Mouse (Mus musculus) hindbrain, embryonic 12.5 days (tissue): ENCODE results near the gene Catsperz. TPM values are rescaled to one million over a fixed set of nuclear protein-coding genes. Genes with fewer than 3 reads are reported as not detected.

ENCODE experiments used
- ATAC-seq: fragments of 200-750 bp; cut with Nextera tagmentation; 2 replicates; pipeline ENCODE4 v1.8.0; 2017; ENCODE audit warnings: moderate TSS enrichment; ENCODE audit not compliant: low FRiP score
- H3K27ac ChIP-seq: fragments of 300-500 bp; sonication (generic); 2 replicates; pipeline ENCODE4 v1.5.1; 2016; ENCODE audit warnings: mild to moderate bottlenecking
- H3K27me3 ChIP-seq: fragments of 300-500 bp; sonication (generic); 2 replicates; pipeline ENCODE4 v1.6.1; 2016; ENCODE audit warnings: mild to moderate bottlenecking
- H3K36me3 ChIP-seq: fragments of 300-500 bp; sonication (generic); 2 replicates; pipeline ENCODE4 v1.6.1; 2016; ENCODE audit warnings: mild to moderate bottlenecking
- H3K4me1 ChIP-seq: fragments of 300-500 bp; sonication (generic); 2 replicates; pipeline ENCODE4 v1.6.1; 2016
- H3K4me2 ChIP-seq: fragments of 300-500 bp; sonication (generic); replicated peaks from 2 replicates; pipeline ENCODE4 v1.6.1; 2016; ENCODE audit warnings: mild to moderate bottlenecking
- H3K4me3 ChIP-seq: fragments of 300-500 bp; sonication (generic); 2 replicates; pipeline ENCODE4 v1.5.1; 2016; ENCODE audit warnings: mild to moderate bottlenecking
- H3K9ac ChIP-seq: fragments of 300-500 bp; sonication (generic); 2 replicates; pipeline ENCODE4 v1.6.1; 2016; ENCODE audit warnings: mild to moderate bottlenecking, moderate library complexity
- H3K9me3 ChIP-seq: fragments of 300-500 bp; sonication (generic); replicated peaks from 2 replicates; pipeline ENCODE4 v1.6.1; 2016; ENCODE audit warnings: mild to moderate bottlenecking
- WGBS: fragments of 180-500 bp; shearing (Covaris S2); methylation state at CpG from one replicate; pipeline ENCODE4 v1.1.7; 2016; 5-methylcytosine and 5-hydroxymethylcytosine counted together
- polyA plus RNA-seq: library from polyadenylated mRNA; unstranded; fragments of >200 nt; fragmentation: Nextera tagmentation; extraction: Ambion mirVana; gene quantifications from 2 replicates; pipeline ENCODE4 v1.2.1, GENCODE M21; 2016

The Catsperz gene
- polyA plus RNA-seq = 0.98 TPM in 1 of 2 replicates, not detected in the other

DNA sequence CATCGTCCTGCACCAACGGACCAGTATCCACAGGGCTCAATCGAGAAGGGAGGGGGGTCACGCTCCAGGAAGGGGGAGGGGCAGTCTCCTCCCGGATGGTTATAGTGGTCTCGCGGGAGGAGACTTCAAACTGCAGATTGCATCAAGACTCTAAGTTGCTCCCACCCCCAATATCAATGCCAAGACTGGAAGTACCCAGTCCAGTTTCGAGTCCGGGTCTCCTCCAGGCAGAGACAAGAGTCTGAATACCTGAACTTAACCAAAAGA, at the start of gene Catsperz:
TSS of gene Catsperz (minus strand) at position 74 of the 267 bp plus-strand sequence.
- H3K4me2 ChIP-seq = 0 out of 2 replicates have a peak within 1 kb of the TSS, but pooled peaks have one; percentile 13
- ATAC-seq = no peak
- H3K4me3 ChIP-seq = 0 out of 2 replicates have a peak within 1 kb of the TSS, but pooled peaks have one; percentile 7

DNA sequence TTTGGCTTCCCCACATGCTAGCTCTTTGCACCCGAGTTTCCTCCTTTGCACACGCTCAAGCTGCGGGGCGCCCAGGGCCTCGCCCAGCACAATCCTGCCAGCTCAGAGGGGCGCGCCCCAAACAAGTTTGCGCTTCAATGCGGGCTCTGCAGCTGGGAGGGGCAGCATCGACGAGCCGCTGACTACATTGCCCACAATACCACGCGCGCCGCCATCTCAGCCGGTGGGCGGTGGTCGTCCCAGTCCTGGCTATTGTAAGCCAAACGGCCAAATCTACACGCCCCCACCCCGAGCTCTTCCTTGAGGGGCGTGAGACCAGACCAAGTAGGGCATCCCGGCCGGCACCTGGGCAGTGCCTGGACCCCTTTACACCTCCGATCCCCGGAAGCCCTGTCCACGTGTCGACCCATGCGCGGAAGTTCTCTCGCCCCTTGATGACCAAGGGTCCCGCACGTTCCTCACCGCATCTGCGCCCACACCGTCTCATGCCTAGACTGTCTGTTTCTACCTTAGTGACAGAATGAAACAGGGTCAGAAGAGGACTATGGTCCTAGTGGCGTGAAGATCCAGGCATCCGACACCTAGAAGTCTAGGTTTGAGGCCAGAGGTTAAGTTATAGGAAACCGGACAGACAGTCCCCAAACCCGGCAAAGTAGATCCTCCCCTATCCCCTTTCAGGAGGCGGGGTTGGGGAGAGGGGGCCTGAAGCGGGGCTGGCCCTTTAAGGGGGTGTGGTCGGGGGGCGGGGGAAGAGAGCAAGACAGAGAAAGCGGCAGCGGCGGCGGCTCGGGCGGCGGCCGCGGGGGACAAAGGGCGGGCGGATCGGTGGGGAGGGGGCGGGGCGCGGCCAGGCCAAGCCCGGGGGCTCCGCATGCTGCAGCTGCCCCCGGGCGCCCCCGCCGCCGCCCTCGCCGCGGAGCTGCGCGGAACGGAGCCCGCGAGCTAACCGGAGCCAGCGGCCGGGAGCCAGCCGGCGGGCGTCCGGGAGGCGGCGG, 49.3 kb upstream of the Catsperz start, which contains the start of gene Ppp1r14b:
TSS of gene Ppp1r14b (plus strand) at position 758 of the 995 bp plus-strand sequence.
- peaks cover 17% of the 10 kb centered on the region for H3K27me3 ChIP-seq
- H3K27ac ChIP-seq = peak within 1 kb of the TSS; percentile 96
- peaks cover 17% of the 10 kb centered on the region for H3K36me3 ChIP-seq
- H3K4me1 ChIP-seq = peaks cover 55% of the 10 kb centered on the region
- H3K9ac ChIP-seq = peak within 1 kb of the TSS; percentile 89
- no peaks in the 10 kb centered on the region for H3K9me3 ChIP-seq
- ATAC-seq = peak; percentile 62
- H3K4me2 ChIP-seq = peak within 1 kb of the TSS; percentile 96
- H3K4me3 ChIP-seq = peak within 1 kb of the TSS; percentile 78
- WGBS = under 1% methylated on average over 48 of the region's 84 CpGs

More for the DNA sequence above, at the start of gene Catsperz:
- peaks cover 33% of the 10 kb centered on the region for H3K4me1 ChIP-seq
- no peaks in the 10 kb centered on the region for H3K36me3 ChIP-seq
- 2% methylated on average over 9 of the region's 9 CpGs for WGBS
- no peak within 1 kb of the TSS for H3K27ac ChIP-seq
- no peaks in the 10 kb centered on the region for H3K9me3 ChIP-seq
- H3K9ac ChIP-seq = no peak within 1 kb of the TSS
- H3K27me3 ChIP-seq = peaks cover 75% of the 10 kb centered on the region

DNA sequence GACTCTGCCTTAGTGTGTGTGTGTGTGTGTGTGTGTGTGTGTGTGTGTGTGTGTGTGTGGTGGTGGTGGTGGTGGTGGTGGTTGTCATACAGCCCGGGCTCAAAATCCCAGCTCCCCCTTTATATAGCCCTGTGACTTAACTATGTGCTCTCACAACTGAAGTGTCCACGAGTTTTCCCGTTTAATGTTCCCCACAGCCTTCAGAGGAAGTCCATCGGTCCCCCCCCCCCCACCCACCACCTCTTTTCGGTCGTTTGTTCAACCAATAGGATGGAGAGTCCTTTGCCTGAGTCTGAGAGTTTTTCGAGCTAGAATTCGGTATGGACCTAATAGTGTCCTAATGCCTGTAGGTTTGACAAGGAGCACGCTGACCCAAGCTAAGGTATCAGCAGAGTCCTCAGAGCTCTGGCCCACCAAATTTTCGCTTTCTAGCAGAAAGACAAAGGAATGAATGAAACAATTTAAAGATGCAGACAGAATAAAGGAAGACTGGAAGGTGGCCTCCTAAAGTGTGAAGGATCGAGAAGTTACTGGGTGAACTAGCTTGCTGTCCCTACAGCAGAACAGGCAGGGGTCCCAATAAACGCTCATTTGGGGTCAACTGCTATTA, 48.5 kb upstream of the Catsperz start:
- Histone ChIP-seq H3K27ac (peak overlapping the region; percentile 96), H3K9ac (peak overlapping the region; percentile 89), H3K4me3 (peak overlapping the region; percentile 78), H3K27me3 (peaks cover 24% of the 10 kb centered on the region), H3K36me3 (peaks cover 16% of the 10 kb centered on the region), H3K9me3 (no peaks in the 10 kb centered on the region), H3K4me1 (peaks cover 47% of the 10 kb centered on the region), H3K4me2 (peak overlapping the region; percentile 96)
- ATAC-seq = no peak
- WGBS = 23% methylated on average over 11 of the region's 12 CpGs

DNA sequence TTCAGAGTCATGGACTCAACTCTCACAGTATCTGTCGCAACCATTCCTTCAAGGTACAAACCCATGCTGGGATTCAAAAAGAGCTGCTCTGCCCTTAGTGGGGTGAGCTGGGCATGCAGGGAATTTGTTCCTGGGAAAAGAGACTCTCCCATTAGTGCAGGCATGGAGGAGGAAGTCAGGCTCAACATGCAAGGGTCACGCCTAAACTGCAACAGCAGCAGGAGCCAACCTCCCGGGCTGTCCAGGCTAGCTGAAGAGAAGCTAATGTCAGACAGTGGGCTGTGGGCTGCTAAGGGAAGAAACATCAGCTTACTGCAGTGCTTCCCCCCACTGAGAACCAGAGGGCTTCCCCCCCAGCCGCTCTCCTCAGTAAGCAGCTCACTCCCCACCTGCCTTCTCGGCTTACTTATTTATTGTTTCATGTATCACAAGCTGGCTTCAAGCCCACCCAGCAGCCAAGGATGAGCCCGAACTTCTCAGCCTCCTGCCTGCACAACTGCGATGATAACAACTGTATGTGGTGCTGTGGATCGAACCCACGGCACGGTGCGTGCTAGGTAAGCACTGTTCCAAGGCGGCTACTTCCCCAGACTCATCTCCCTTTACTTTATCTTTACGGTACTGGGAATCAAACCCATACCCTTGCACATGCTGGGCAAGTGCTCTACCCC, 47.2 kb upstream of the Catsperz start:
- Histone ChIP-seq H3K27me3 (peaks cover 37% of the 10 kb centered on the region), H3K4me2 (no peak overlapping the region), H3K36me3 (peaks cover 3% of the 10 kb centered on the region), H3K4me1 (peaks cover 39% of the 10 kb centered on the region), H3K27ac (no peak overlapping the region), H3K9ac (peak overlapping the region; percentile 41), H3K9me3 (no peaks in the 10 kb centered on the region), H3K4me3 (no peak overlapping the region)
- WGBS = 76% methylated on average over 13 of the region's 13 CpGs
- ATAC-seq = no peak

DNA sequence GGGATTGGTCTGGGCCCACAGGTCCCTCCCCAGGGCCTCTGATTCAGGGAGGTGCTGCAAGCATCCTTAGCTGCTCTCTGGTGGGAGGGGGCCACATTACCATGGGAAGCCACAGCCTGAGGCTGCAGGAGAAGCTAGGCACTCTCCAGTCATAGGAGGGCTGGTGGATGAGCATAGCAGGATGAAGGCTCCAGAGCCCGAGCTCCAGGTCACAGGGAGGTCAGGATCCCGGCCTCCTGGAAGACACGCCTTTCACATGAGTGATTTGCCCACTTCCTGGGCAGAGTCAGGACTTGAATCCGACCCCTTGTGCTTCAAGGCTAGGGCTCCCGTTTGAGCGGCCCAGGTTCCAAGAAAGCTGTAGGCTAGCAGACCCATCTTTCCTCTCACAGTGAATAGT, 46.5 kb upstream of the Catsperz start:
- Histone ChIP-seq H3K27me3 (peaks cover 37% of the 10 kb centered on the region), H3K4me2 (no peak overlapping the region), H3K9ac (peak overlapping the region; percentile 41), H3K4me1 (peaks cover 32% of the 10 kb centered on the region), H3K9me3 (no peaks in the 10 kb centered on the region), H3K4me3 (no peak overlapping the region), H3K36me3 (no peaks in the 10 kb centered on the region), H3K27ac (no peak overlapping the region)
- WGBS = 47% methylated on average over 6 of the region's 6 CpGs
- no peak for ATAC-seq

DNA sequence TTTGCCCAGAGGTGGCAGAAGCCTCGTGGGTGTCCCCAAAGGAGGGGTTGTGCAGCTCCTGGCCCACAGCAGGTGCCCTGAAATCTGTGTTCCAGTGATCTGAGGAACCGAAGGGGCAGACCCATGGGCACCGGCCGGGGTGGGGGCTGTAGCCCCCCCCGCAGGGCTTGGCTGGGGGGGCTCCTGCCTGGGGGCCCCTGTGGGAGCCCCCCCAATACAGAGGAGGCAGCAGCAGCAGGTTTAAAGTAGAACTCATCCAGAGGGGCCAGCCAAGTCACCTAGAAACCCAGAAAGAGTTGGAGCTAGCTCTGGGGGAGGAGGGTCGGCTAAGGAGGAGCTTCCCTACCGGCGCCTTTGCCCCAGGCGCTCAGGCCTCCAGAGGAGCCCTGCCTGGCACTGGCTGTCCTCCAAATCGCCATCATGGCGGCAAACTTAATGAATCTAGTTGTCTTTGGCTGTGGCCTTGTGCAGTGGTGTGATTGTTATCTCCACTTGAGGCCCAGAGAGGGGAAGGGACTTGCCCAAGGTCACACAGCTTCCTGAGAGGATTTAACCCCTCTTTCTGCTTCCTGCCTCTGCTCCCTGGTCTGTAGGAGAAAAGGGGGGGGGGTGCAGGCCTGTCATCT, 45.4 kb upstream of the Catsperz start:
- H3K4me3 ChIP-seq = 0 out of 2 replicates have a peak overlapping the region, but pooled peaks have one; percentile 45
- H3K4me1 ChIP-seq = peaks cover 24% of the 10 kb centered on the region
- H3K36me3 ChIP-seq = no peaks in the 10 kb centered on the region
- no peaks in the 10 kb centered on the region for H3K9me3 ChIP-seq
- peaks cover 37% of the 10 kb centered on the region for H3K27me3 ChIP-seq
- peak overlapping the region; percentile 56 for H3K4me2 ChIP-seq
- 0 out of 2 replicates have a peak overlapping the region, but pooled peaks have one; percentile 44 for H3K27ac ChIP-seq
- H3K9ac ChIP-seq = peak overlapping the region; percentile 23; the same call in 1 of the 2 replicates
- 17% methylated on average over 11 of the region's 11 CpGs for WGBS
- ATAC-seq = no peak

DNA sequence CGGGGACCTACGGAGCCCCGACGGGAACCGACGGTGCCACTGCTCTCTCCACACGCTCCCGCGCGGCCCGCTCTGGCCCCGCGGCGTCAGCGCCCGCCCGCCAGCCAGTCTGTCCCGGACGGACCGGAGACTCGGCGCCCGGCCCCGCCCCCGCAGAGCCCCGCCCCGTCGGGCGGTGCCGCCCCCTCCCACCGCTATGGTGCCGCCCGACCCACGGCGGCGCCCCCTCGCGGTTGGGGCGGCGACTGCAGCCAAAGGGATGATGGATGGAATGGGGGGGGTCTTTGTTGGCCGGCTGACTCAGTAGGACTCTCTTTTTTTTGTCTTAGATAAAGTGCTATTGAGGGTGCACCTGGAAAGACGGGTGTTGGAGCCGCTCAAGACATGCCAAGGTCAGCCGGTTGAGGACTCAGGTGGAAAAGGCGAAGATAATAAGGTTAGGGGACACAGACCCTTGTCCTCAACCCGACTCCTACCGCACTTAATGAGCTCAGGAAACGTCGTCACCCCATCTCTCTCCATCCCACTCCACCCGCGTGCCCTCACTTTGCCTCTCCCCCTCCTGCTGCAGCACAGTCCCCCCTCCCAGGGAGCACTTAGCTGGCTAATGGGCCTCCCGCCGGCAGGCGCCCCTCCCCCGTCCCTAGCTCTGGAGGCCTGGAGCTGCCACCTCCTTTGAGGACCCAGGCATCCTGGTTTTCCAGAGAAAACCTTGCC, 44.6 kb upstream of the Catsperz start:
- Histone ChIP-seq H3K4me1 (peaks cover 24% of the 10 kb centered on the region), H3K4me3 (peak overlapping the region; percentile 45), H3K27me3 (peaks cover 37% of the 10 kb centered on the region), H3K27ac (no peak overlapping the region), H3K4me2 (peak overlapping the region; percentile 56), H3K9me3 (no peaks in the 10 kb centered on the region), H3K36me3 (no peaks in the 10 kb centered on the region), H3K9ac (peak overlapping the region; percentile 61)
- 1% methylated on average over 47 of the region's 55 CpGs for WGBS
- 0 out of 2 replicates have a peak, but pooled peaks have one; percentile 11 for ATAC-seq

DNA sequence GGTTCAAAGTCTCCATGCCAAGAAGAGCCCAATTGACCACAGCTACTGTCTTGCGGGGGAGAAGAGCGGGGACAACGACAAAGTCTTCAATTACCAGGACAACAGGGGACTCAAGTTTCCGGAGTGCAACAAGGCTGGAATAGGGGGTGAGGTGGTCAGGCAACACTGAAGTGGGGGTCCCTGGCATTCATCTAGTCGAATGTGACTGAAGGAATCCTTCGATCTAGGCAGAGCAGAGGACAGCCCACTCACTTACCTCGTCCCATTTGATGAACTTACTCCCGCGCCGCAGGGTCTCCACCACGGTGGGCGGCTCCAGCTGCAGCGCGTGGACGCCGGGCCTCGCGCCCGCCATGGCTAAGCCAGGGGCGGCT, 44.1 kb upstream of the Catsperz start:
- Histone ChIP-seq H3K36me3 (no peaks in the 10 kb centered on the region), H3K4me3 (peak overlapping the region; percentile 45), H3K27ac (no peak overlapping the region), H3K4me2 (peak overlapping the region; percentile 56), H3K4me1 (peaks cover 24% of the 10 kb centered on the region), H3K9ac (peak overlapping the region; percentile 61), H3K27me3 (peaks cover 37% of the 10 kb centered on the region), H3K9me3 (no peaks in the 10 kb centered on the region)
- no peak for ATAC-seq
- under 1% methylated on average over 20 of the region's 20 CpGs for WGBS

DNA sequence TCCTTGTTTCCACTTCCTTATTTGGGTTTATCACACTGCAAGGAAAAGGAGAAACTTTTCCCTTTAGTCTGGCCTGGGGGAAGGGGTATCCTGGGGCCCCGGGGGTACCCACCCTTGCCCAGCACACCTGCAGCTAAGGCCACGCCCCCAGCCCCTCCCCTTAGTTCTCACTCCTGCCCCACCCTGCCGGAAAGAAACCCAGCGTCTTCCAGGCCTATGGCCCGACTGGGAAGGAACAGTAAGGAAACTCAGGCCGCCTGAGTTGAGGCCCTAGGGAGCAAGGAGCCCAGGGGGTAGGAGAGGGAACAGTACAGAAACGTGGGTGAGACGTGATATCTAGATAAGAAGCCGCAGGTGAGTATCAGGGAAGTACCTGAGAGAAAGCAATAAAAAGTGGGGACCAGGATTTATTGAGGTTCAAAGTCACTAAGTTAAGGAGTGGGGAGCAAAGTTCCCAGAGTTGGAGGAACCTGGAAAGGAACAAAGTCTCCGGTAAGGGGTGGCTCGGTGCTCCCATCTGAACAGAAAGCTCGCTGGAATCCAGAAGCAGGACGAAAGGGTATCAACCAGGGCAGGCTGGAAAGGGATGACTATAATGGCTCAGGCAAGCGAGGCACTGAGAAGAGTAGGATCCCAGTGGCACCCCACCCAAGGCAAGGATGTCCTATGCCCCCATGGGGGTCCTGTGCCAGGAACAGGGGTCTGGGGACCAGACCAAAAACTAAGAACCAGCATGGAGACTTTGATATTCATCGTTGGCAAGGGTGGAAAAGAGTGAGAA, 43.5 kb upstream of the Catsperz start:
- H3K27me3 ChIP-seq = peaks cover 37% of the 10 kb centered on the region
- no peaks in the 10 kb centered on the region for H3K36me3 ChIP-seq
- no peaks in the 10 kb centered on the region for H3K9me3 ChIP-seq
- 14% methylated on average over 15 of the region's 15 CpGs for WGBS
- peaks cover 21% of the 10 kb centered on the region for H3K4me1 ChIP-seq
- peak overlapping the region; percentile 45 for H3K4me3 ChIP-seq
- H3K4me2 ChIP-seq = peak overlapping the region; percentile 56
- no peak overlapping the region for H3K27ac ChIP-seq
- 0 out of 2 replicates have a peak overlapping the region, but pooled peaks have one; percentile 23 for H3K9ac ChIP-seq
- ATAC-seq = no peak

DNA sequence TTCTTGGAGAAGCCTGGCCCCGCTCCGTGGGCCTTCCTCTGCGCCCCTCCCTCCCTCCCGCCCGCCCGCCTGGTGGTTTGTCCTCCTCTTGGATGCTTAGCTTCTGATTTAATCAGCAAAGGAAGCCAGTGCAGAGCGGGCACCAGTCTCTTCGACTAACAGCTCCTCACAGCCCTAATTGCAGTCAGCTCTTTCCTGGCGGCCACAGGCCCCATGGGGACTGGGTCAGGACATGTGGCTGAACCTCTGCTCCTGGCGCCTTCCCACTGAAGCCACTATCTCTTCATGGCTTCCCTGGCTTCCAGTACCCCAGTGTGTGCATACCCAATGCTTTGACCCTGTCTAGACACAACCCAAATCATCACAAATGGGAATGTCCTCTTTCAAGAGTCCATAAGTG, 31.3 kb upstream of the Catsperz start:
- peaks cover 12% of the 10 kb centered on the region for H3K36me3 ChIP-seq
- WGBS = 75% methylated on average over 10 of the region's 10 CpGs
- H3K27ac ChIP-seq = no peak overlapping the region

More for the DNA sequence above, 31.3 kb upstream of the Catsperz start:
- ATAC-seq = no peak
- Histone ChIP-seq H3K4me2 (no peak overlapping the region), H3K27me3 (no peaks in the 10 kb centered on the region), H3K4me3 (no peak overlapping the region), H3K9ac (no peak overlapping the region), H3K4me1 (peaks cover 13% of the 10 kb centered on the region), H3K9me3 (no peaks in the 10 kb centered on the region)
